Mouse (Mus musculus): ENCODE measurements around the gene Gm5767. TPM values are rescaled to one million over a fixed set of nuclear protein-coding genes. Genes with fewer than 3 reads are reported as not detected.

Gene Gm5767
- polyA plus RNA-seq, 1 experiment = 1.1 TPM

GRCm38 (mm10) chr16:8715513-8716080 lies 35.0 kb downstream of the Gm5767 start:
- H3K27me3 ChIP-seq (ENCODE audit: control insufficient read depth, insufficient read depth, low read length) = no peaks in the 10 kb centered on the region
- 92% methylated on average over 10 of the region's 10 CpGs for WGBS
- no peak overlapping the region for H3K27ac ChIP-seq (ENCODE audit: control insufficient read depth, insufficient read depth, low read length)
- peaks cover 9% of the 10 kb centered on the region for H3K4me1 ChIP-seq (replicated peaks; ENCODE audit: control insufficient read depth, insufficient read depth, low read length)
- no peak for DNase-seq
- peaks cover 57% of the 10 kb centered on the region for H3K36me3 ChIP-seq (ENCODE audit: control insufficient read depth, insufficient read depth, low read length)
- no peak overlapping the region for H3K4me3 ChIP-seq (ENCODE audit: control insufficient read depth, insufficient read depth, low read length)
- TF ChIP-seq CTCF (IDR thresholded peaks at IDR 0.05; ENCODE audit: borderline replicate concordance, control insufficient read depth, extremely low read depth, insufficient read depth, low read length, poor library complexity) = no peak
- TF ChIP-seq POLR2A (IDR thresholded peaks at IDR 0.05; ENCODE audit: control insufficient read depth, extremely low read depth, insufficient read depth, low read length, poor library complexity) = no peak

GRCm38 (mm10) chr16:8716300-8716699 lies 35.7 kb downstream of the Gm5767 start:
- peaks cover 11% of the 10 kb centered on the region for H3K4me1 ChIP-seq (replicated peaks; ENCODE audit: control insufficient read depth, insufficient read depth, low read length)

GRCm38 (mm10) chr16:8717744-8718143 lies 37.2 kb downstream of the Gm5767 start:
- peaks cover 14% of the 10 kb centered on the region for H3K4me1 ChIP-seq (replicated peaks; ENCODE audit: control insufficient read depth, insufficient read depth, low read length)
- no peak for DNase-seq
- H3K27me3 ChIP-seq (ENCODE audit: control insufficient read depth, insufficient read depth, low read length) = no peaks in the 10 kb centered on the region
- no peak overlapping the region for H3K27ac ChIP-seq (ENCODE audit: control insufficient read depth, insufficient read depth, low read length)
- H3K36me3 ChIP-seq (ENCODE audit: control insufficient read depth, insufficient read depth, low read length) = peaks cover 37% of the 10 kb centered on the region
- TF ChIP-seq POLR2A (IDR thresholded peaks at IDR 0.05; ENCODE audit: control insufficient read depth, extremely low read depth, insufficient read depth, low read length, poor library complexity) (no peak), CTCF (IDR thresholded peaks at IDR 0.05; ENCODE audit: borderline replicate concordance, control insufficient read depth, extremely low read depth, insufficient read depth, low read length, poor library complexity) (no peak)
- H3K4me3 ChIP-seq (ENCODE audit: control insufficient read depth, insufficient read depth, low read length) = no peak overlapping the region
- 96% methylated on average over 10 of the region's 10 CpGs for WGBS

More at GRCm38 (mm10) chr16:8716300-8716699, 35.7 kb downstream of the Gm5767 start:
- Histone ChIP-seq H3K36me3 (ENCODE audit: control insufficient read depth, insufficient read depth, low read length) (peaks cover 50% of the 10 kb centered on the region), H3K27ac (ENCODE audit: control insufficient read depth, insufficient read depth, low read length) (no peak overlapping the region), H3K4me3 (ENCODE audit: control insufficient read depth, insufficient read depth, low read length) (no peak overlapping the region), H3K27me3 (ENCODE audit: control insufficient read depth, insufficient read depth, low read length) (no peaks in the 10 kb centered on the region)
- WGBS = 84% methylated on average over 6 of the region's 6 CpGs
- DNase-seq = no peak
- no peak for TF ChIP-seq POLR2A (IDR thresholded peaks at IDR 0.05; ENCODE audit: control insufficient read depth, extremely low read depth, insufficient read depth, low read length, poor library complexity)
- TF ChIP-seq CTCF (IDR thresholded peaks at IDR 0.05; ENCODE audit: borderline replicate concordance, control insufficient read depth, extremely low read depth, insufficient read depth, low read length, poor library complexity) = no peak

- 82% methylated on average over 4 of the region's 4 CpGs for WGBS
- no peaks in the 10 kb centered on the region for H3K27me3 ChIP-seq (ENCODE audit: control insufficient read depth, insufficient read depth, low read length)
- peaks cover 19% of the 10 kb centered on the region for H3K4me1 ChIP-seq (replicated peaks; ENCODE audit: control insufficient read depth, insufficient read depth, low read length)
- no peak overlapping the region for H3K27ac ChIP-seq (ENCODE audit: control insufficient read depth, insufficient read depth, low read length)
- TF ChIP-seq POLR2A (IDR thresholded peaks at IDR 0.05; ENCODE audit: control insufficient read depth, extremely low read depth, insufficient read depth, low read length, poor library complexity) (no peak), CTCF (IDR thresholded peaks at IDR 0.05; ENCODE audit: borderline replicate concordance, control insufficient read depth, extremely low read depth, insufficient read depth, low read length, poor library complexity) (no peak)
- H3K36me3 ChIP-seq (ENCODE audit: control insufficient read depth, insufficient read depth, low read length) = peaks cover 10% of the 10 kb centered on the region
- H3K4me3 ChIP-seq (ENCODE audit: control insufficient read depth, insufficient read depth, low read length) = no peak overlapping the region
- DNase-seq = no peak
These were observed 39.9 kb downstream of the Gm5767 start for GRCm38 (mm10) chr16:8720447-8720846.

GRCm38 (mm10) chr16:8724031-8724430 lies 43.5 kb downstream of the Gm5767 start:
- H3K36me3 ChIP-seq (ENCODE audit: control insufficient read depth, insufficient read depth, low read length) = no peaks in the 10 kb centered on the region
- H3K27ac ChIP-seq (ENCODE audit: control insufficient read depth, insufficient read depth, low read length) = no peak overlapping the region
- no peaks in the 10 kb centered on the region for H3K27me3 ChIP-seq (ENCODE audit: control insufficient read depth, insufficient read depth, low read length)
- TF ChIP-seq CTCF (IDR thresholded peaks at IDR 0.05; ENCODE audit: borderline replicate concordance, control insufficient read depth, extremely low read depth, insufficient read depth, low read length, poor library complexity) (no peak), POLR2A (IDR thresholded peaks at IDR 0.05; ENCODE audit: control insufficient read depth, extremely low read depth, insufficient read depth, low read length, poor library complexity) (no peak)
- WGBS = 89% methylated on average over 3 of the region's 3 CpGs
- DNase-seq = no peak
- peaks cover 18% of the 10 kb centered on the region for H3K4me1 ChIP-seq (replicated peaks; ENCODE audit: control insufficient read depth, insufficient read depth, low read length)
- no peak overlapping the region for H3K4me3 ChIP-seq (ENCODE audit: control insufficient read depth, insufficient read depth, low read length)

GRCm38 (mm10) chr16:8725807-8726206 lies 45.2 kb downstream of the Gm5767 start:
- H3K27me3 ChIP-seq (ENCODE audit: control insufficient read depth, insufficient read depth, low read length) = no peaks in the 10 kb centered on the region
- H3K4me3 ChIP-seq (ENCODE audit: control insufficient read depth, insufficient read depth, low read length) = no peak overlapping the region
- WGBS = 91% methylated on average over 2 of the region's 2 CpGs
- H3K4me1 ChIP-seq (replicated peaks; ENCODE audit: control insufficient read depth, insufficient read depth, low read length) = peaks cover 19% of the 10 kb centered on the region
- TF ChIP-seq CTCF (IDR thresholded peaks at IDR 0.05; ENCODE audit: borderline replicate concordance, control insufficient read depth, extremely low read depth, insufficient read depth, low read length, poor library complexity) (no peak), POLR2A (IDR thresholded peaks at IDR 0.05; ENCODE audit: control insufficient read depth, extremely low read depth, insufficient read depth, low read length, poor library complexity) (no peak)
- no peak for DNase-seq
- H3K27ac ChIP-seq (ENCODE audit: control insufficient read depth, insufficient read depth, low read length) = no peak overlapping the region
- H3K36me3 ChIP-seq (ENCODE audit: control insufficient read depth, insufficient read depth, low read length) = no peaks in the 10 kb centered on the region
